Mouse (Mus musculus) hindbrain, embryonic 12.5 days (tissue): ENCODE measurements at regions not wholly inside any gene's neighbourhood (a gene's known extent, or its start where the extent isn't known, plus 50 kb on each side); places are given as distances from the start of the nearest gene placed in this dataset.
A peak's percentile ranks its signal among the peaks of the same experiment; 100 is the strongest.
"Not testable (repeated sequence)": the region's sequence is repeated elsewhere in the genome, so short reads cannot be mapped to it uniquely, and the experiment has no call there.

Source experiments
- ATAC-seq: fragments of 200-750 bp; cut with Nextera tagmentation; 2 replicates; pipeline ENCODE4 v1.8.0; 2017; ENCODE audit warnings: moderate TSS enrichment; ENCODE audit not compliant: low FRiP score
- H3K27ac ChIP-seq: fragments of 300-500 bp; sonication (generic); 2 replicates; pipeline ENCODE4 v1.5.1; 2016; ENCODE audit warnings: mild to moderate bottlenecking
- H3K27me3 ChIP-seq: fragments of 300-500 bp; sonication (generic); 2 replicates; pipeline ENCODE4 v1.6.1; 2016; ENCODE audit warnings: mild to moderate bottlenecking
- H3K36me3 ChIP-seq: fragments of 300-500 bp; sonication (generic); 2 replicates; pipeline ENCODE4 v1.6.1; 2016; ENCODE audit warnings: mild to moderate bottlenecking
- H3K4me1 ChIP-seq: fragments of 300-500 bp; sonication (generic); 2 replicates; pipeline ENCODE4 v1.6.1; 2016
- H3K4me2 ChIP-seq: fragments of 300-500 bp; sonication (generic); replicated peaks from 2 replicates; pipeline ENCODE4 v1.6.1; 2016; ENCODE audit warnings: mild to moderate bottlenecking
- H3K4me3 ChIP-seq: fragments of 300-500 bp; sonication (generic); 2 replicates; pipeline ENCODE4 v1.5.1; 2016; ENCODE audit warnings: mild to moderate bottlenecking
- H3K9ac ChIP-seq: fragments of 300-500 bp; sonication (generic); 2 replicates; pipeline ENCODE4 v1.6.1; 2016; ENCODE audit warnings: mild to moderate bottlenecking, moderate library complexity
- H3K9me3 ChIP-seq: fragments of 300-500 bp; sonication (generic); replicated peaks from 2 replicates; pipeline ENCODE4 v1.6.1; 2016; ENCODE audit warnings: mild to moderate bottlenecking
- WGBS: fragments of 180-500 bp; shearing (Covaris S2); methylation state at CpG from one replicate; pipeline ENCODE4 v1.1.7; 2016; 5-methylcytosine and 5-hydroxymethylcytosine counted together

DNA sequence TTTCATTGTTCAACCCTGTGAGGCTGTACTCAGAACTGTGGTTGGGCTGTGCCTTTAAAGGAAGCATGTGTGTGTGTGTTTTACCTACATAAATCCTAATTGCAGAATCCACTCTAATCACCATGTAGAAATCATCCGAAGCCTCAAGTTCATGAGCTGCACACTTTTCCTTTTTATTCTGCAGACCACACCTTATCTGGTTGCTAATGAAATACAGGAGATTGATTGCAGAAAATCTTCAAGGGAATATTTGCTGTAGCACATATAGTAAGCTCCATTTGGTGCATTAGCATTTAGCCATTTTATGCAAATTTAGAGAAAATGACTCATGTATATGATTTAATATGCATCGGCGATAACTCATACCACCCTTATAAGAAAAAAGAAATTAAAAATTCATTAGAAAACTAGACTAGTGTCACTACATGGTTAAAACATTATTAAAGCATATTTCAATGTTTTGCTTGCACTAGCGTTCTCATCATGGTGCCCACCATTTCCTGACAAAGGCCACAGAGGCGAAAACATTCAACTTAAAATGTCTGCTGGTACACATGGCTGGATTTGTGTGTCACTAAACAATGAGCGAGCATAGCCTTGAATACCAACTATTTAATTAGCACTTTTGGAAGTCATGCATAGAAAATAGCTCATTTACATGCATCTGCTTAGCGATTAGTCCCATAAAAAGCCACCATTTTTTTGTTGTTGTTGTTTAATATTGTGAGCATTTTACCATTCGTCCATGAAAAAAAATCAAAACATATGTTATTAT, 245.7 kb downstream of the Mef2c start:
- ATAC-seq: peak; percentile 38; the same call in 1 of the 2 replicates
- peaks cover 4% of the 10 kb centered on the region; the same call in 1 of the 2 replicates for H3K4me1 ChIP-seq
- no peak overlapping the region for H3K9ac ChIP-seq
- peak overlapping the region; percentile 83 for H3K27ac ChIP-seq
- WGBS: 41% methylated on average over 8 of the region's 8 CpGs
- no peak overlapping the region for H3K4me2 ChIP-seq
- no peaks in the 10 kb centered on the region for H3K9me3 ChIP-seq
- H3K27me3 ChIP-seq: no peaks in the 10 kb centered on the region
- no peaks in the 10 kb centered on the region for H3K36me3 ChIP-seq
- H3K4me3 ChIP-seq: no peak overlapping the region

GRCm38 (mm10) chr13:83750437-83750836, 246.6 kb downstream of the Mef2c start:
- Histone ChIP-seq H3K27me3 (no peaks in the 10 kb centered on the region), H3K9me3 (no peaks in the 10 kb centered on the region), H3K4me1 (no peaks in the 10 kb centered on the region), H3K36me3 (no peaks in the 10 kb centered on the region), H3K9ac (no peak overlapping the region), H3K4me3 (no peak overlapping the region), H3K4me2 (no peak overlapping the region), H3K27ac (peak overlapping the region; percentile 79)
- WGBS: 57% methylated on average over 4 of the region's 4 CpGs
- ATAC-seq: no peak

- 66% methylated on average over 14 of the region's 14 CpGs for WGBS
- Histone ChIP-seq H3K27ac (no peak overlapping the region), H3K4me2 (no peak overlapping the region), H3K36me3 (no peaks in the 10 kb centered on the region), H3K9ac (no peak overlapping the region), H3K9me3 (no peaks in the 10 kb centered on the region), H3K27me3 (no peaks in the 10 kb centered on the region), H3K4me1 (no peaks in the 10 kb centered on the region), H3K4me3 (no peak overlapping the region)
- peak; percentile 56 for ATAC-seq
Observed at GRCm38 (mm10) chr13:83760387-83761170, 256.7 kb downstream of the Mef2c start.

DNA sequence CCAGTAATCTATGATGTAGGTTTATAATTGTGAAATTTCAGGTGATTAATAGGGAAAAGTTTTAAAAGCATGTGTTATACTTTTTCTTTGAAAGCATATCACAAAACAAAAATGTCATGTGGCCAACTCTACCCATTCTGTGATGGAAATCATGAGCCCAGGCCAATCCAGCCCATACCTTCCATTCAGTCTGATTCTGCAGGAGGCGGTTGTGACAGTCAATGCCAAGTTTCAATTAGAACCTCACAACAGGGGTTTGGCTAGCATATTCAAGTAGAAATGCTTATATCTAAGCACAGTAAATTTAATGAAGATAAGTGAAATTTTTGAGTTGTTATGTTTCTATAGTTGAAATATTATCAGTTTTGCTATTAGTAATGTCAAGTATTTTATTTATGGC, 258.6 kb downstream of the Mef2c start:
- Histone ChIP-seq H3K9me3 (no peaks in the 10 kb centered on the region), H3K4me2 (no peak overlapping the region), H3K4me1 (no peaks in the 10 kb centered on the region), H3K4me3 (no peak overlapping the region), H3K27ac (no peak overlapping the region), H3K27me3 (no peaks in the 10 kb centered on the region), H3K36me3 (no peaks in the 10 kb centered on the region), H3K9ac (no peak overlapping the region)
- no peak for ATAC-seq
- 79% methylated on average over 1 of the region's 1 CpGs for WGBS

- H3K9ac ChIP-seq, H3K9me3 ChIP-seq, H3K36me3 ChIP-seq, H3K4me2 ChIP-seq, ATAC-seq, H3K4me1 ChIP-seq, H3K27me3 ChIP-seq, H3K4me3 ChIP-seq, H3K27ac ChIP-seq: not testable (repeated sequence)
- 53% methylated on average over 5 of the region's 5 CpGs for WGBS
Observed at GRCm38 (mm10) chr13:83763288-83763687, 259.5 kb downstream of the Mef2c start.

- no peaks in the 10 kb centered on the region for H3K36me3 ChIP-seq
- ATAC-seq: no peak
- no peak overlapping the region for H3K4me2 ChIP-seq
Observed at GRCm38 (mm10) chr13:83785643-83786042, 281.8 kb downstream of the Mef2c start.

GRCm38 (mm10) chr13:83809535-83809934, 305.7 kb downstream of the Mef2c start:
- Histone ChIP-seq H3K4me3 (no peak overlapping the region), H3K36me3 (no peaks in the 10 kb centered on the region), H3K9ac (no peak overlapping the region), H3K27ac (no peak overlapping the region), H3K9me3 (no peaks in the 10 kb centered on the region), H3K4me2 (no peak overlapping the region), H3K27me3 (no peaks in the 10 kb centered on the region), H3K4me1 (no peaks in the 10 kb centered on the region)
- ATAC-seq: no peak
- 87% methylated on average over 1 of the region's 1 CpGs for WGBS

More at GRCm38 (mm10) chr13:83785643-83786042, 281.8 kb downstream of the Mef2c start:
- Histone ChIP-seq H3K9ac (no peak overlapping the region), H3K4me3 (no peak overlapping the region), H3K27me3 (no peaks in the 10 kb centered on the region), H3K27ac (no peak overlapping the region), H3K4me1 (peaks cover 2% of the 10 kb centered on the region; the same call in 1 of the 2 replicates), H3K9me3 (no peaks in the 10 kb centered on the region)

DNA sequence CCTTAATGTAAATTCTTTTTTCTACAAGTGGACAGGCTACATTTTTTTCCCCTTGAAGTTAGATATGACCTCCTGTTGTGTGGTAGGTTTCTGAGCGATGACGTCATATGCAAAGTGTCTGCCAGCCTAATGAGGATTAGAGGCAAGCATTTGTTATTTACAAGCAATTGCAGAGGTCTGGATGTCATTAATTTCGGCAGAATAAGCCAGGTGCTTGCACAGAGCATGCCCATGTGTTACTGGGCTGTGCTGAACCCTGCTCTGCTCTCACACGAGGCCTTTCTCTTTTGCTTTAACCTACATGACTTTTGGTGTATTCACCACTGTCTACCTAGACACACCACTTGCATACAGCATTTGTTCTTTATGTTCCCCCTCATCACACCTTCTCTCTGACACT, 316.5 kb downstream of the Mef2c start:
- no peaks in the 10 kb centered on the region for H3K27me3 ChIP-seq
- H3K9ac ChIP-seq: no peak overlapping the region
- no peaks in the 10 kb centered on the region for H3K36me3 ChIP-seq
- 66% methylated on average over 4 of the region's 4 CpGs for WGBS
- no peak overlapping the region for H3K27ac ChIP-seq
- H3K9me3 ChIP-seq: no peaks in the 10 kb centered on the region
- no peak overlapping the region for H3K4me3 ChIP-seq
- H3K4me2 ChIP-seq: no peak overlapping the region
- ATAC-seq: no peak
- no peaks in the 10 kb centered on the region for H3K4me1 ChIP-seq

GRCm38 (mm10) chr13:83820721-83821120, 316.9 kb downstream of the Mef2c start:
- Histone ChIP-seq H3K9ac (no peak overlapping the region), H3K9me3 (no peaks in the 10 kb centered on the region), H3K36me3 (no peaks in the 10 kb centered on the region), H3K27ac (no peak overlapping the region), H3K4me2 (no peak overlapping the region), H3K4me3 (no peak overlapping the region), H3K4me1 (no peaks in the 10 kb centered on the region), H3K27me3 (no peaks in the 10 kb centered on the region)
- 80% methylated on average over 3 of the region's 3 CpGs for WGBS
- ATAC-seq: no peak

GRCm38 (mm10) chr13:83824926-83825325, 321.1 kb downstream of the Mef2c start:
- Histone ChIP-seq H3K4me1 (no peaks in the 10 kb centered on the region), H3K4me2 (no peak overlapping the region), H3K9me3 (no peaks in the 10 kb centered on the region), H3K4me3 (no peak overlapping the region), H3K36me3 (no peaks in the 10 kb centered on the region), H3K9ac (no peak overlapping the region), H3K27me3 (no peaks in the 10 kb centered on the region), H3K27ac (no peak overlapping the region)
- 84% methylated on average over 4 of the region's 4 CpGs for WGBS
- ATAC-seq: no peak

- 0 out of 2 replicates have a peak overlapping the region, but pooled peaks have one; percentile 2 for H3K27ac ChIP-seq
- 50% methylated on average over 4 of the region's 4 CpGs for WGBS
Observed at GRCm38 (mm10) chr13:83826841-83827463, 323.1 kb downstream of the Mef2c start.

GRCm38 (mm10) chr13:83865932-83866685, 356.0 kb upstream of the Tmem161b start:
- Histone ChIP-seq H3K9ac (no peak overlapping the region), H3K9me3 (no peaks in the 10 kb centered on the region), H3K4me3 (no peak overlapping the region), H3K27me3 (no peaks in the 10 kb centered on the region), H3K4me2 (no peak overlapping the region), H3K27ac (peak overlapping the region; percentile 87), H3K36me3 (no peaks in the 10 kb centered on the region), H3K4me1 (peaks cover 9% of the 10 kb centered on the region)
- ATAC-seq: peak; percentile 69
- 56% methylated on average over 6 of the region's 6 CpGs for WGBS

More at GRCm38 (mm10) chr13:83826841-83827463, 323.1 kb downstream of the Mef2c start:
- no peaks in the 10 kb centered on the region for H3K27me3 ChIP-seq
- no peak overlapping the region for H3K4me2 ChIP-seq
- H3K9me3 ChIP-seq: no peaks in the 10 kb centered on the region
- H3K36me3 ChIP-seq: no peaks in the 10 kb centered on the region
- no peaks in the 10 kb centered on the region for H3K4me1 ChIP-seq
- ATAC-seq: peak; percentile 75
- H3K9ac ChIP-seq: no peak overlapping the region
- no peak overlapping the region for H3K4me3 ChIP-seq
